Mouse (Mus musculus) intestine, postnatal 0 days (tissue): ENCODE data around the gene Edil3. TPM values are rescaled to one million over a fixed set of nuclear protein-coding genes. Genes with fewer than 3 reads are reported as not detected.

Experiments used
- ATAC-seq: fragments of 200-750 bp; cut with Nextera tagmentation; 2 replicates; pipeline ENCODE4 v1.8.0; 2017; ENCODE audit warnings: mild to moderate bottlenecking, moderate TSS enrichment, moderate library complexity
- H3K27ac ChIP-seq: fragments of 300-500 bp; sonication (generic); 2 replicates; pipeline ENCODE4 v1.5.1; 2014; ENCODE audit warnings: mild to moderate bottlenecking, low read depth, low read length, moderate library complexity
- H3K27me3 ChIP-seq: fragments of 300-500 bp; sonication (generic); replicated peaks from 2 replicates; pipeline ENCODE4 v1.6.1; 2014; ENCODE audit warnings: low read length, mixed read lengths; ENCODE audit not compliant: control insufficient read depth, insufficient read depth
- H3K36me3 ChIP-seq: fragments of 300-500 bp; sonication (generic); 2 replicates; pipeline ENCODE4 v1.6.1; 2014; ENCODE audit warnings: mild to moderate bottlenecking, moderate library complexity; ENCODE audit not compliant: control insufficient read depth, insufficient read depth
- H3K4me1 ChIP-seq: fragments of 300-500 bp; sonication (generic); replicated peaks from 2 replicates; pipeline ENCODE4 v1.6.1; 2014; ENCODE audit warnings: antibody characterized with exemption, low read length, mixed read lengths; ENCODE audit not compliant: control insufficient read depth, insufficient read depth
- H3K4me2 ChIP-seq: fragments of 300-500 bp; sonication (generic); replicated peaks from 2 replicates; pipeline ENCODE4 v1.6.1; 2014; ENCODE audit warnings: low read depth, mild to moderate bottlenecking, moderate library complexity
- H3K4me3 ChIP-seq: fragments of 300-500 bp; sonication (generic); 2 replicates; pipeline ENCODE4 v1.5.1; 2014; ENCODE audit warnings: low read depth, low read length
- H3K9ac ChIP-seq: fragments of 300-500 bp; sonication (generic); 2 replicates; pipeline ENCODE4 v1.6.1; 2014; ENCODE audit warnings: mild to moderate bottlenecking, low read depth, low read length
- H3K9me3 ChIP-seq: fragments of 300-500 bp; sonication (generic); 2 replicates; pipeline ENCODE4 v1.6.1; 2016; ENCODE audit warnings: mixed run types; ENCODE audit not compliant: control insufficient read depth
- CTCF ChIP-seq: sonication (generic); IDR thresholded peaks from 2 replicates; pipeline ENCODE4 v1.5.1; 2016; ENCODE audit warnings: low read depth, mild to moderate bottlenecking, control low read depth, antibody characterized with exemption, moderate library complexity
- WGBS: fragments of 180-500 bp; shearing (Covaris S2); extraction: QIAGEN DNeasy Blood & Tissue Kit; methylation state at CpG from one replicate; pipeline ENCODE4 v1.1.7; 2014; 5-methylcytosine and 5-hydroxymethylcytosine counted together
- polyA plus RNA-seq: library from polyadenylated mRNA; unstranded; fragments of >200 nt; fragmentation: Nextera tagmentation; extraction: Ambion mirVana; gene quantifications from 2 replicates; pipeline ENCODE4 v1.2.1, GENCODE M21; 2015

Edil3 gene
- polyA plus RNA-seq, 1 experiment from 2014 or later, result 3.0 TPM

GRCm38 (mm10) chr13:89119809-89120208 is 298.5 kb downstream of the Edil3 start:
- Histone ChIP-seq H3K4me3 (no peak overlapping the region), H3K9ac (no peak overlapping the region), H3K36me3 (no peaks in the 10 kb centered on the region), H3K27me3 (no peaks in the 10 kb centered on the region), H3K4me2 (no peak overlapping the region), H3K27ac (no peak overlapping the region), H3K4me1 (no peaks in the 10 kb centered on the region), H3K9me3 (no peaks in the 10 kb centered on the region)
- no peak for TF ChIP-seq CTCF
- WGBS, result 73% methylated on average over 8 of the region's 8 CpGs
- ATAC-seq, result no peak

- no peak for ATAC-seq
- WGBS, result 59% methylated on average over 6 of the region's 6 CpGs
- H3K4me1 ChIP-seq, result no peaks in the 10 kb centered on the region
- no peak for TF ChIP-seq CTCF
- no peaks in the 10 kb centered on the region for H3K9me3 ChIP-seq
- H3K27me3 ChIP-seq, result no peaks in the 10 kb centered on the region
- H3K9ac ChIP-seq, result no peak overlapping the region
- no peak overlapping the region for H3K4me2 ChIP-seq
- no peaks in the 10 kb centered on the region for H3K36me3 ChIP-seq
- no peak overlapping the region for H3K4me3 ChIP-seq
- H3K27ac ChIP-seq, result no peak overlapping the region
Measured at GRCm38 (mm10) chr13:89122511-89123253, 301.4 kb downstream of the Edil3 start.

- TF ChIP-seq CTCF, result no peak
- no peak for ATAC-seq
- Histone ChIP-seq H3K36me3 (no peaks in the 10 kb centered on the region), H3K4me3 (no peak overlapping the region), H3K9me3 (no peaks in the 10 kb centered on the region), H3K4me2 (no peak overlapping the region), H3K4me1 (no peaks in the 10 kb centered on the region), H3K9ac (no peak overlapping the region), H3K27me3 (no peaks in the 10 kb centered on the region), H3K27ac (no peak overlapping the region)
- WGBS, result 91% methylated on average over 5 of the region's 5 CpGs
Measured at GRCm38 (mm10) chr13:89123396-89123795, 302.1 kb downstream of the Edil3 start.

GRCm38 (mm10) chr13:89146056-89146547 is 324.8 kb downstream of the Edil3 start:
- Histone ChIP-seq H3K4me3 (no peak overlapping the region), H3K27ac (no peak overlapping the region), H3K9me3 (no peaks in the 10 kb centered on the region), H3K9ac (no peak overlapping the region), H3K4me2 (no peak overlapping the region), H3K27me3 (no peaks in the 10 kb centered on the region), H3K4me1 (no peaks in the 10 kb centered on the region), H3K36me3 (no peaks in the 10 kb centered on the region)
- ATAC-seq, result no peak
- no peak for TF ChIP-seq CTCF
- WGBS, result 70% methylated on average over 4 of the region's 4 CpGs

GRCm38 (mm10) chr13:89151878-89152277 is 330.6 kb downstream of the Edil3 start:
- ATAC-seq, result no peak
- Histone ChIP-seq H3K4me2 (no peak overlapping the region), H3K9me3 (no peaks in the 10 kb centered on the region), H3K27me3 (no peaks in the 10 kb centered on the region), H3K9ac (no peak overlapping the region), H3K4me1 (no peaks in the 10 kb centered on the region), H3K36me3 (no peaks in the 10 kb centered on the region), H3K27ac (no peak overlapping the region), H3K4me3 (no peak overlapping the region)
- 80% methylated on average over 3 of the region's 3 CpGs for WGBS
- TF ChIP-seq CTCF, result no peak

- TF ChIP-seq CTCF, result no peak
- ATAC-seq, result no peak
- 83% methylated on average over 1 of the region's 1 CpGs for WGBS
Measured at GRCm38 (mm10) chr13:89167960-89168359, 346.7 kb downstream of the Edil3 start.

GRCm38 (mm10) chr13:89170040-89170439 is 348.8 kb downstream of the Edil3 start:
- no peaks in the 10 kb centered on the region for H3K27me3 ChIP-seq
- no peak overlapping the region for H3K4me2 ChIP-seq
- TF ChIP-seq CTCF, result no peak
- no peaks in the 10 kb centered on the region for H3K4me1 ChIP-seq
- WGBS, result 94% methylated on average over 4 of the region's 4 CpGs
- no peak overlapping the region for H3K4me3 ChIP-seq
- ATAC-seq, result no peak
- no peak overlapping the region for H3K9ac ChIP-seq
- H3K27ac ChIP-seq, result no peak overlapping the region
- no peaks in the 10 kb centered on the region for H3K9me3 ChIP-seq
- no peaks in the 10 kb centered on the region for H3K36me3 ChIP-seq

More at GRCm38 (mm10) chr13:89167960-89168359, 346.7 kb downstream of the Edil3 start:
- Histone ChIP-seq H3K27ac (no peak overlapping the region), H3K4me3 (no peak overlapping the region), H3K27me3 (no peaks in the 10 kb centered on the region), H3K36me3 (no peaks in the 10 kb centered on the region), H3K4me2 (no peak overlapping the region), H3K9ac (no peak overlapping the region), H3K9me3 (no peaks in the 10 kb centered on the region), H3K4me1 (no peaks in the 10 kb centered on the region)
